Mouse (Mus musculus): ENCODE results near the gene Tmem86a.

DNA sequence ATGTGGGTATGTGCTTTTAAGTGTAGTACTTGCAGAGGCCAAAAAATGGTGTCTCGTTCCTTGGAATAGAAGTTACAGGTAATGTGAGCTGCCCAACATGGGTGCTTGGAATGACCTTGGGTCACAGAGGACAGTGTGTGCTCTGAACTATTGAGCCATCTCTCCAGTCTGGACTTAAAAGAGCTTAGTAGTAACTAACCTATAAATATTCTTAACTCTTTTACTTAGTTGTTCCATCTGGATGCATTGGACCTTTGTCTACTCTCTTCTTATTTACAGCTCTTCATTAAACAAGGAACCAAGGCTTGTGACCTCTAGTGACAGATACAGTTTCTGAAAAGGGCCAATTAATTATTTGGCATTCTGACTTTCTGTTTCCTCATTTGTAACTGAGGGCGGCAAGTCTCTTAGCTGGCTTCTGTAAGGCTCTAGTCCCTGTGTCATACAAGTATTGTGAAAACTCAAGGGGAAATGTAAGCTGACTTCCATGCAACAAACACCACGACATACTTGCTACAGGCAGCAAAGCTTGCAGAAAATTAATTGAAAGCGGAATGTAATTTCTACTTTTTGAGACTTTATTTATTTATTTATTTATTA lies 15.5 kb upstream of the Tmem86a start:
- TF ChIP-seq CTCF (IDR thresholded peaks at IDR 0.05; ENCODE audit: borderline replicate concordance, control insufficient read depth, extremely low read depth, insufficient read depth, low read length, poor library complexity) (no peak), POLR2A (IDR thresholded peaks at IDR 0.05; ENCODE audit: control insufficient read depth, extremely low read depth, insufficient read depth, low read length, poor library complexity) (no peak)
